Mouse (Mus musculus) urinary bladder, postnatal 0 days (tissue): Measurements from ENCODE around the gene Pcmtd2. TPM values are rescaled to one million over a fixed set of nuclear protein-coding genes. Genes with fewer than 3 reads are reported as not detected.

Source experiments
- polyA plus RNA-seq: library from polyadenylated mRNA; unstranded; fragments of >200 nt; fragmentation: Nextera tagmentation; extraction: Ambion mirVana; gene quantifications from 2 replicates; pipeline ENCODE4 v1.2.1, GENCODE M21; 2015

Gene Pcmtd2
- polyA plus RNA-seq = 14.1 and 16.3 TPM in 2 replicates

DNA sequence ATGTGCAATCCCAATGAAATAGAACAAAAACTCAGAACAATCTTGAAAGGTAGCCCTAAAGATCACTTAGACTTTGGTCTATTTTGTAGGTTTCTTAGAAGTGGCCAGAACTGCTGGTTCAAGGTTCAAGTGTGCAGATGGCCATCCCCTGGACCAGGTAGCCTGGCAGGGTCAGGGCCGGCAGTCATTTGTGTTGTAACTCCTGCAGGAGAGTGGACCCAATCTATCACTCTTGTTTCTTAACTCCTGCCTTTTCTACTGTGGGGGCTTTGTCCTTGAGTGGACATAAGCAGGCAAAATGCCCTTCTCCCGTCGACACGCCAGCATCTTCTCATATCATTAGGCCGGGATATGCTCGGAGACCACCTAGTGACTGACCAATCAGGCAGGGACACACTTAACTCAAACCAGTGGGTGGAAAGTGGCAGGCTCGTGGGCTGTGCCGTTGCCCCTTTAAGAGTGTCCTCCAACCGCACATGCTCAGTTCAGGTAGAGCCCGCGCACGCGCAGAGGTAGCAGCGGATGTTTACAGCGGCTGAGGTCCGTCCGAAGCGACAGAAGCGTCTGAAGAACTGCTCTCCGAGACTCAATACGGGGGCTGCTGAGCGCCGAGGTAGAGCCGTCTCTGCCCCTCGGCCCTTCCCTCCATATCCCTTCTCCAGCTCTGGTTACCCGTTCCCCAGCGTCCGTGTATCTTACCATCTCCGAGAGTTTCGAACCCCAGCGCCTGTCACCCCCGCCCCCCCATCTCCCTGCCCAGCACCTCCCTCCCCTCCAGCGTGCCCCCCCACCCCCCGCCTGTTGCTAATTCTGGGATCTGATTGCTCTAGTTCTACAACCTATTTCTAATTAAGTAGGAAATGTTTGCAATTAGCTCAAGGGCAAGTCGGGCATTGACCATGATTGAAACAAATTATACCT is at the start of gene Pcmtd2:
Gene Pcmtd2 (plus strand): TSS at position 483 of the 921 bp plus-strand sequence.

DNA sequence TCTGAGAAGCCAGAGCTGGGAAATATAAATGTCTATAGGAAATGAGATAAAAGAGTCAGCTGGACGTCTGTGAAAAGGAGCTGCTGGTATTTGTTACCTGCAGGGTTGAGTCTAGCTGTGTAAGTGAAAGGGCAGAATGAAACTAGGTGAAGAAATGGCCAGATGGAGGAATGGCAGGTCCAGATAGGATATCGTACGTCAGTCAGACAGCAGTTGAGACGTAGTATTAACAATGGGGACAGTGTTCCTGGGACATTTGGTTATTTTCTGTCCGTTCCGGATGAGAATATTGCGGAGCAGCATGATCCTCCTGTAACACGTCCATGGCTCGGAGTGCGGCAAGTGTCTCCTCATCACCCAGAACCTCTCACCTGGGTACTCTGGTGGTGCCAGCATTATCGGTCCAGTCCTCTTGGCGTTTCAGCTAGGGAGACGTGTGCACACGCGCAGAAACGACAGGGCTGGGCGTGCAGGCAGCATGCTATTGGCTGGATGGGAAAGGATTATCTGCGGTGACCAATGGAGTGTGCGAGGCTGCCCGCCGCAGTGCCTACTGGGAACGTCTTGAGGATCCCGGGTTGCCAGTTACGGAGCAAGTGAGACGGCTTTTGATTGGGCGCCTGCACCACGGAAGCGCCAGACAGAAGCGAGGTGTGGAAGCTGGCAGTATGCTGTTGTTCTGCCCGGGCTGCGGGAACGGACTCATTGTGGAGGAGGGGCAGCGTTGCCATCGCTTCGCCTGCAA is 26.3 kb downstream of the Pcmtd2 start, which contains the start of gene Polr3k:
Gene Polr3k (plus strand): TSS at position 547 of the 745 bp plus-strand sequence.

Other genes starting within 250 kb of the Pcmtd2 start
- gene Prpf6, start 246.0 kb upstream of the Pcmtd2 start, polyA plus RNA-seq = 29.1 and 32.2 TPM in 2 replicates
- gene Zfp512b, start 245.1 kb upstream of the Pcmtd2 start, polyA plus RNA-seq = 24.2 and 27.2 TPM in 2 replicates
- 8.9 and 10.9 TPM in 2 replicates for gene Samd10, start 238.6 kb upstream of the Pcmtd2 start, polyA plus RNA-seq
- gene Gm29797, start 180.8 kb upstream of the Pcmtd2 start, polyA plus RNA-seq = not detected in 2 replicates
- gene Sox18, start 166.2 kb upstream of the Pcmtd2 start, polyA plus RNA-seq = 17.4 and 20.6 TPM in 2 replicates
- gene Tcea2, start 157.5 kb upstream of the Pcmtd2 start, polyA plus RNA-seq = 11.9 and 13.4 TPM in 2 replicates
- gene Rgs19, start 143.9 kb upstream of the Pcmtd2 start, polyA plus RNA-seq = 33.1 and 41.7 TPM in 2 replicates
- not detected in 2 replicates for gene Lkaaear1, start 139.4 kb upstream of the Pcmtd2 start, polyA plus RNA-seq
- 0.06 and 0.26 TPM in 2 replicates for gene Oprl1, start 122.8 kb upstream of the Pcmtd2 start, polyA plus RNA-seq
- 0.02 TPM in 1 of 2 replicates, not detected in the other for gene Myt1, start 74.5 kb upstream of the Pcmtd2 start, polyA plus RNA-seq
- gene Polr3k, start 26.5 kb downstream of the Pcmtd2 start, polyA plus RNA-seq = 41.6 and 43.9 TPM in 2 replicates
- not detected in 2 replicates for gene Gm14496, start 153.3 kb downstream of the Pcmtd2 start, polyA plus RNA-seq